Mouse (Mus musculus) liver, embryonic 14.5 days (tissue): ENCODE measurements around the gene Tmem199.

Source experiments
- CTCF ChIP-seq: IDR thresholded peaks from 2 replicates; pipeline ENCODE4 v1.5.1; 2016; ENCODE audit warnings: antibody characterized with exemption, low read depth, control low read depth
- EP300 ChIP-seq: IDR thresholded peaks from 2 replicates; pipeline ENCODE4 v1.6.1; 2016; ENCODE audit warnings: antibody characterized with exemption, low read depth

DNA sequence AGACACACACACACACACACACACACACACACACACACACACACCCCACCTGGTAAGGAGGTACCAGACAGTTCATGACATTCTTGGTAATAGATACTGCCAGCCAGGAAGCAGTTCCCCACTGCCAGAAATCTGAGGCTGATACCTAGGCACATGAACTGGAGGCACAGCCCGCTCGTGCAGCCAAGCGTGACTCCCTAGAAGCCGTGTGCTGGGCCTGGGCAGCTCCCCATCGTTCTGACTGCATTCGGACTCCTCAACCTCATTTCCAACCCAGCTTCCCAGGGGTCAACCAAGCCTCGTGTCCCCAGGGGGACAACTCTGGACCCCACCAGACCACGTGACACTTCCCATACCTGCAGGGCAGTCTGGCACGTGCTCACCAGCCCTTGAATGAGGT lies 16.7 kb upstream of the Tmem199 start:
- TF ChIP-seq CTCF = no peak
- TF ChIP-seq EP300 = no peak
